Mouse (Mus musculus) kidney, adult 2 months (tissue): ENCODE measurements around the gene Mtmr4.

Experiments used
- CTCF ChIP-seq: fragments of 200-500 bp; conservative IDR thresholded peaks from 2 replicates; pipeline ENCODE4 v1.5.1; 2011; ENCODE audit warnings: low read depth, mild to moderate bottlenecking, control low read depth, low read length, moderate library complexity, mixed read lengths; ENCODE audit not compliant: insufficient read depth, insufficient read length
- POLR2A ChIP-seq: fragments of 200-500 bp; IDR thresholded peaks from one replicate; pipeline ENCODE4 v1.6.1; 2011; ENCODE audit warnings: low read depth, low read length, control low read depth

DNA sequence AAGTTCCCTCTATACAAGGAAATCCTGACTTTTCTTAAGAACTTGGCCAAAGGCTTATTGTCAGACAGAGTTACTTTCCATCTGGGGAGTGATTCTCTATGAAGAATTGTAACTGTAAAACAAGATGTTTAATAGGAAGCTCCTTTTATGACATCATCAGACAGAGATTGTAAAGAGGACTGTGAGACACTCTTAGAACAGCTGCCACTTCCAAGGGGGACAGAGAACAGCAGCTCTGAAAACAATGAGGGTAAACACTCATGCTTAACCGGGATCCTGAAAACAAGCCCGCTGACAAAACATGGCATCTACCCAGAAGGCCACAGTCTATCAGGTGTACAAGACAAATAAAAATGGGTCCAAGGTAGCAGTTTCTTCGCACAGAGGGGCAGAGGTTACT, 25.5 kb upstream of the Mtmr4 start, which contains the start of gene Gm11492:
- TF ChIP-seq POLR2A (no peak), CTCF (no peak)
